Mouse (Mus musculus) frontal cortex, postnatal 10 days (tissue): Measurements from ENCODE around the gene Sell.

ENCODE experiments used
- DNase-seq, 2 experiments: peaks; one replicate each; pipeline ENCODE4 v3.0.0; 2022; ENCODE audit warnings: low spot score in 2 of 2, mixed read lengths in 1 of 2

Sell gene

GRCm38 (mm10) chr1:164132609-164133008 lies 70.8 kb downstream of the Sell start:
- no peak for DNase-seq
